Mouse (Mus musculus) CD4-positive, CD25-positive, alpha-beta regulatory T cell, adult 2 months (primary cell): ENCODE results near the gene Irak2.
"Not testable (repeated sequence)": the region's sequence is repeated elsewhere in the genome, so short reads cannot be mapped to it uniquely, and the experiment has no call there.

ENCODE experiments used
- DNase-seq: peaks from one replicate; pipeline ENCODE4 v3.0.0-alpha.2; 2012; ENCODE audit warnings: low read depth, low spot score

The Irak2 gene

GRCm38 (mm10) chr6:113696582-113697221 lies 58.4 kb downstream of the Irak2 start, which contains the start of gene Tatdn2:
Gene Tatdn2 (plus strand): TSS chr6:113697050.
- DNase-seq, result peak; percentile 99

GRCm38 (mm10) chr6:113697222-113698205 lies 59.2 kb downstream of the Irak2 start:
- DNase-seq, result peak; percentile 59

DNA sequence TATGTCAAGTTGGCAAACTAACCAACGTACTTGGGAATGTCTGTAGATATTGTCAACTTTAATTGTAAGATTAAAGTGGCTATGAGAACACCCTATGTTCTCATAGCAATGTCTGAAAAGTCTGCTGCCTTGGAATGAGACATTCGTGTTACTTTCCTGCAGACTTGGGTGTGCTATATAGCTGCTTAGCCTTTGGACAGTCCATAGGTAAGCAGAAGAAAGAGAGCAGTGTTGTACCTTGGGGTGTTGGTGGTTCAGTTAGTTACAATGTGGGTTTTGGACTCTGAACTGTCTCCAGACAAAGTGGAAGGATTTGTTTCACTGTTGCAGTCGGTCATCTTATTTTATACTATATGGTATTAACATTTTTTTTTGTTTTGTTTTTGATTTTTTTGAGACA lies 74.5 kb downstream of the Irak2 start:
- DNase-seq, result no peak

GRCm38 (mm10) chr6:113713389-113713788 lies 75.1 kb downstream of the Irak2 start:
- DNase-seq, result not testable (repeated sequence)

DNA sequence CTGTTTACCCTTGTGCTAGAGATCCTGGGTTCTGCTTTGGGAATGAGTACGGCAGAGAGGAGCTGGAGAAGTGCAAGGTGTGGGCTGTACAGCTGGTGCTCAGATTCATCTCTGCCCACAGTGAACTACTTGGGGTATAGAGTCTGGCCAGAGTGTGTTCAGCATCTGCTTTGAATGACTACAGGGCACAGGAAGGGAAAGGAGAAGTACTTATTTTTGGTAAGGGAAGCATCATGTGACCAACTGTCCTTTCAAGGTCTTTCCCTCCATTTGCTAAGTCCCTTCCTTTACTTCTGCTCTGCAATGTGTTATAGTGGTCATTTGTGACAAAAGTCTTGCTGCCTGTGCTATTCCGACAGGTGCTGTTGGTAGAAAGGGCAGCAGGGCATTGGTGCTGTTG lies 76.0 kb downstream of the Irak2 start:
- DNase-seq, result no peak

- DNase-seq, result no peak
Observed at GRCm38 (mm10) chr6:113714797-113715196, 76.5 kb downstream of the Irak2 start.

GRCm38 (mm10) chr6:113717541-113717940 lies 79.3 kb downstream of the Irak2 start:
- no peak for DNase-seq

- no peak for DNase-seq
Observed at GRCm38 (mm10) chr6:113719878-113720277, 81.6 kb downstream of the Irak2 start, which contains the start of gene Ghrl. Gene Ghrl (minus strand): TSS chr6:113719880.

DNA sequence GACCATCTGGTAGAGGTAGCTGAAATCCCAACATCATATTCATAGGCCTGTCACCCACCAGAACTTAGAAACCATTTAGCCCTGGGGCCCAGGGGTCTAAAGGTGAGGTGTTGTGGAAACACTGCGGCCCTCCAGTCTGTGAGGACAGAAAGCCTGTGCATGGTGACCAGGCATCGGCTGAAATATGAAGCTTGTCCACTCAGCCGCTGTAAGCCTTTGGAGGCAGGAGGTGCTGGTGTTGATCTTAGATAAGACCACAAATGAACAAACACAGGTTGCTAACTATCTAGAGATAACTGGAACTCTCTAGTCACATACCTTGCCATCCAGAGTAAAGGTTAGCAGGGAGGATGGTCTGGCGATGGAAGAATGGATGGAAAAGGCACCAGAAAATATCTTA lies 82.8 kb downstream of the Irak2 start:
- DNase-seq, result no peak

DNA sequence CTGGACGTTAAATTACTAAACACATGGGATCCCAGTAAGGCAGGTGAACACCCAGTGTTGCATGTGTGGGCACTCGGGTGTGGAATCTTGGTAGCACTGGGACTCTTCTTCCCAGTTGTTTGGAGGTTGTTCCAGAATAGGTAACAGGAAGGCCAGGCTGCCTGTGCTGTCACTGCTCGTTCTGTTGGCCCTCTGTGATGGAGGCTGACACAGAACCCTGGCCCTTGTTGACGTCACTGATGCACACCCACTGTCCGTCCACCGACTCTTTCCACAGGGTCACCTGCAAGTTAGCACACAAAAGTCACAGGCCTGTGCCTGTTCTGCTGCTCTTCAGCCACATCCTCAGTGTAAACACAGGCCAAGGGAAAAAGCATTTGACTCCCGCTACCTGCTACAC lies 89.9 kb downstream of the Irak2 start:
- DNase-seq, result no peak

- no peak for DNase-seq
Observed at GRCm38 (mm10) chr6:113731296-113731695, 93.0 kb downstream of the Irak2 start.

DNA sequence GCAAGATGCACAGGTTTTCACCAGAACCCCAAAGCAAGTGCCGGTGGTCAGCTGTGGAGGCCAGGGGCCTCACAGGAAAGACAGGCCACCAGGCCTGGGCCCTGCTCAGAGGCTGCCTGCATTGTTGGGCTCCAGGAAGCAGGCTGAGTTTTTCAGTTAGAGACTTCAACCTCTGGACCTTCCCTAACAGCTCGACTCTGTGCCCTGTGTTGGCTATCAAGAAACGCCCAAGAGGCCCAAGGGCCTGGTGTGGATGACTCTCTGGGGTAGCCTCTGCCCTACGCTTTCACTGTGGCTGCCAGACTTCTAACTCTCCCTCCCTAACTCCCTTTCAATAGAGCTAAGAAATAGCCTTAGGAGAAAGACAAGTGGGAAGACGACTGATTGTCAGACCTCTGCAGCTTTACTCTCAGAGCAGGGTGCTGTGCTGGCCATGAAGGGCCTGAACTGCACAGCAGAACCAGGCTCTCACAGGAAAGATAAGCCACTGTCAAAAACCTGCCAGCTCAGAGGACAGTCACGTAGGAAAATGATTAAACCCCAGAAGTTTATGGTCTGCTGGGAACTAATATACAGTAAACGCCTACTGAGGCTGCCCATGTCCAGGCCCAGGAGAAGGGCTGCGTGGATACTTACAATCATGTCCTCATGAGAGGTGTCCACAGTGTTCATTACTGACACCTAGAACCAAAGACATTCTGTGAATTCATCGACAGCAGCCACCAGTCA lies 99.2 kb downstream of the Irak2 start:
- DNase-seq, result no peak

DNA sequence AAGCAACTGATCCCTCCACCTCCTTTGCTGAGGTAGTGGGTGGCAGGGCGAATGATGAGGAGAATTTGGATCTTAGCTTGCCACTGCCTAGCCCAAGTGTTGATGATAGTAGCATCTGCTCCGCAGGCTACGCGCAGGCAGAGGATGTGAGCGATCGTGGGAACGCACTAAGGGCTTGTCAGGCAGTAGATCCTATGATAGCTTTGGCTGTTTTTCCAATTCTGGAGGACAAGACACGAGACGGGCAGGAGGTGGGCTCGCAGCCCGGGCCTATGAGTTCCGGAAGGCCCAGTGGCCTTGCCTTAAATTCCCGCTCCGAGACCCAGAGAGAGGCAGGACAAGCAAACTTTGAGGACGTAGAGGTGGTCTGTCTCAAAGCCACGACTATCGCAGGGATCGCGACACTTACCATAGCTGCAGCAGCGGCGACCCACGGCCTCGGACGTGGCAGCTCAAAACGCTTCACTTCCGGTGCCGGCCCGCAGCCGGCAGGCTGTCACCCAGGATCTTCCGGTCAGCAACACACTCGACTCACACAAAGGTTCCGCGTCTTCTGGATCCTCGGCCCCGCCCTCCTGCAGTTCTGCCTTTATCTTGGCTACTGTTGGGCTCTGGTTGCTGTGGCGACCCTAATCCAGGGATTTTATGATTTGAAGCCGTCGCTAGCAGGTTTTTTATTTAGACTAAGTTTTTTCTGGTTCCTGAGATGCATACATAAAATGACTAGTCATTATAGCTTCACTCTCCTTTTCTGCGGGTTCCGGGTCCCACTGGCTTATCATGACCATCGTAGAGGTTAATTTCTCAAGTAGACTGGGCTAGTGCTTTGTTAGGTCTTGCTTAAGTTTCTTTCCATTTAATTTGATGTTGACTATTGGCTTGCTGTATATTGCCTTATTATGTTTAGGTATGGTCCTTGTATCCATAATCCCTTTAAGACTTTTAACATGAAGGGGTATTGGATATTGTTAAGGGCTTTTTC lies 102.3 kb downstream of the Irak2 start, which contains the start of gene Sec13:
Gene Sec13, minus strand, starts transcription at position 508 of the 982 bp plus-strand sequence.
- DNase-seq, result peak; percentile 91

DNA sequence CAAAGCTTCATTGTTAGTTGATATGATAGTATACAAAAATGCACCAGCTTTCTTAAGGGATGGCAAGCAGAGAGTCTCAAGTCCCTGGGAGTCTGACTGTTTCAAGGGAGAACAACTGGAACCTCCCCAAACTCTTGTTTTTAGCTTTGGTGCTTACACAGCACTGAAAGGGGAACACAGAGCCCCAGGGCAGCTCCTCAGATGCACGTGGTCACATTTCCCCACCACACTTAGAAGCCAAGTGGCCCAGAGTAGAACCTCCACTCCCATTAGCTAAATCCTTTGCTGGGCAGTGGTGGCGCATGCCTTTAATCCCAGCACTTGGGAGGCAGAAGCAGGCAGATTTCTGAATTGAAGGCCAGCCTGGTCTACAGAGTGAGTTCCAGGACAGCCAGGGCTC lies 103.2 kb downstream of the Irak2 start:
- DNase-seq, result no peak

- DNase-seq, result no peak
Observed at GRCm38 (mm10) chr6:113742321-113742720, 104.1 kb downstream of the Irak2 start.

- no peak for DNase-seq
Observed at GRCm38 (mm10) chr6:113743111-113743510, 104.8 kb downstream of the Irak2 start.
